Mouse (Mus musculus): ENCODE data around the gene Slc25a44. TPM values are rescaled to one million over a fixed set of nuclear protein-coding genes. Genes with fewer than 3 reads are reported as not detected.

Gene Slc25a44
- polyA plus RNA-seq, 1 experiment from 2014 or later = 18.0 TPM

Small RNA genes lying within 50 kb of the gene (microRNA-seq; reads per million reads assigned to microRNA genes)
- not detected for gene Mir7011

Other genes starting within 250 kb of the Slc25a44 start
- gene Rhbg, start 170.4 kb downstream of the Slc25a44 start, polyA plus RNA-seq (2015; fragmentation: Nextera tagmentation; extraction: Ambion mirVana) = 11.7 and 15.0 TPM in 2 replicates
- gene Gm38392, start 137.9 kb downstream of the Slc25a44 start, polyA plus RNA-seq (2015; fragmentation: Nextera tagmentation; extraction: Ambion mirVana) = 0.53 and 2.2 TPM in 2 replicates
- gene Tsacc, start 128.1 kb downstream of the Slc25a44 start, polyA plus RNA-seq (2015; fragmentation: Nextera tagmentation; extraction: Ambion mirVana) = 10.0 and 12.0 TPM in 2 replicates
- gene Cct3, start 128.0 kb downstream of the Slc25a44 start, polyA plus RNA-seq (2015; fragmentation: Nextera tagmentation; extraction: Ambion mirVana) = 424 and 435 TPM in 2 replicates
- 191 and 207 TPM in 2 replicates for gene Glmp, start 100.1 kb downstream of the Slc25a44 start, polyA plus RNA-seq (2015; fragmentation: Nextera tagmentation; extraction: Ambion mirVana)
- gene Tmem79, start 89.0 kb downstream of the Slc25a44 start, polyA plus RNA-seq (2015; fragmentation: Nextera tagmentation; extraction: Ambion mirVana) = 41.3 and 58.9 TPM in 2 replicates
- gene Smg5, start 88.9 kb downstream of the Slc25a44 start, polyA plus RNA-seq (2015; fragmentation: Nextera tagmentation; extraction: Ambion mirVana) = 40.0 and 42.9 TPM in 2 replicates
- gene Paqr6, start 60.6 kb downstream of the Slc25a44 start, polyA plus RNA-seq (2015; fragmentation: Nextera tagmentation; extraction: Ambion mirVana) = 19.9 and 24.9 TPM in 2 replicates
- 9.8 and 26.1 TPM in 2 replicates for gene Bglap3, start 52.4 kb downstream of the Slc25a44 start, polyA plus RNA-seq (2015; fragmentation: Nextera tagmentation; extraction: Ambion mirVana)
- 4.4 and 12.2 TPM in 2 replicates for gene Bglap2, start 46.4 kb downstream of the Slc25a44 start, polyA plus RNA-seq (2015; fragmentation: Nextera tagmentation; extraction: Ambion mirVana)
- gene Bglap, start 40.7 kb downstream of the Slc25a44 start, polyA plus RNA-seq (2015; fragmentation: Nextera tagmentation; extraction: Ambion mirVana) = not detected in 2 replicates
- gene Pmf1, start 14.8 kb downstream of the Slc25a44 start, polyA plus RNA-seq (2015; fragmentation: Nextera tagmentation; extraction: Ambion mirVana) = 98.9 and 104 TPM in 2 replicates
- gene Sema4a, start 36.0 kb upstream of the Slc25a44 start, polyA plus RNA-seq (2015; fragmentation: Nextera tagmentation; extraction: Ambion mirVana) = 33.1 and 38.4 TPM in 2 replicates
- 266 and 298 TPM in 2 replicates for gene Lmna, start 84.8 kb upstream of the Slc25a44 start, polyA plus RNA-seq (2015; fragmentation: Nextera tagmentation; extraction: Ambion mirVana)
- gene Mex3a, start 107.3 kb upstream of the Slc25a44 start, polyA plus RNA-seq (2015; fragmentation: Nextera tagmentation; extraction: Ambion mirVana) = 9.9 and 11.4 TPM in 2 replicates
- gene Rab25, start 123.2 kb upstream of the Slc25a44 start, polyA plus RNA-seq (2015; fragmentation: Nextera tagmentation; extraction: Ambion mirVana) = 144 and 197 TPM in 2 replicates
- 188 and 190 TPM in 2 replicates for gene Lamtor2, start 127.9 kb upstream of the Slc25a44 start, polyA plus RNA-seq (2015; fragmentation: Nextera tagmentation; extraction: Ambion mirVana)
- gene Ubqln4, start 128.6 kb upstream of the Slc25a44 start, polyA plus RNA-seq (2015; fragmentation: Nextera tagmentation; extraction: Ambion mirVana) = 33.3 and 34.0 TPM in 2 replicates
- gene Ssr2, start 150.7 kb upstream of the Slc25a44 start, polyA plus RNA-seq (2015; fragmentation: Nextera tagmentation; extraction: Ambion mirVana) = 307 and 360 TPM in 2 replicates
- gene Arhgef2, start 180.8 kb upstream of the Slc25a44 start, polyA plus RNA-seq (2015; fragmentation: Nextera tagmentation; extraction: Ambion mirVana) = 75.4 and 81.3 TPM in 2 replicates
- not detected in 2 replicates for gene Rxfp4, start 228.0 kb upstream of the Slc25a44 start, polyA plus RNA-seq (2015; fragmentation: Nextera tagmentation; extraction: Ambion mirVana)

All from stomach, embryonic 16.5 days (tissue).